Mouse (Mus musculus) CH12.LX (cell line): Measurements from ENCODE around the gene Bcas3. TPM values are rescaled to one million over a fixed set of nuclear protein-coding genes. Genes with fewer than 3 reads are reported as not detected.

ENCODE experiments used
- DNase-seq: peaks from one replicate; pipeline ENCODE4 v3.0.0-alpha.2; 2013; ENCODE audit errors: extremely low read depth
- H3K27ac ChIP-seq: 2 replicates; pipeline ENCODE4 v1.5.1; 2012; ENCODE audit warnings: low read depth, mild to moderate bottlenecking, control low read depth, moderate library complexity; ENCODE audit not compliant: insufficient read depth
- H3K27me3 ChIP-seq: replicated peaks from 2 replicates; pipeline ENCODE3; 2012; ENCODE audit warnings: inconsistent platforms
- H3K36me3 ChIP-seq, 2 experiments: replicated peaks in 1 of 2; 2 replicates each; pipeline versions ENCODE3 to v1.6.1; 2012; ENCODE audit warnings: inconsistent platforms in 1 of 2, low read length in 1 of 2, mild to moderate bottlenecking in 1 of 2, mixed read lengths in 1 of 2, moderate library complexity in 1 of 2; ENCODE audit not compliant: control insufficient read depth in 1 of 2, insufficient read depth in 1 of 2
- H3K4me1 ChIP-seq, 2 experiments: 2 replicates each; pipeline ENCODE4 v1.6.1; 2012; ENCODE audit warnings: inconsistent platforms in 1 of 2, moderate library complexity in 1 of 2; ENCODE audit not compliant: insufficient read depth in 2 of 2, control insufficient read depth in 1 of 2
- H3K4me2 ChIP-seq: 2 replicates; pipeline ENCODE4 v1.6.1; 2012; ENCODE audit warnings: low read depth, mild to moderate bottlenecking, control low read depth; ENCODE audit not compliant: poor library complexity, insufficient read depth, severe bottlenecking
- H3K4me3 ChIP-seq, 3 experiments: fragments of 150-350 bp in 1 of 3; sonication (generic) in 1 of 3; replicated peaks in 1 of 3; 2 replicates each; pipeline versions ENCODE3 to v1.5.1; 2011 to 2012; ENCODE audit warnings: low read depth in 2 of 3, low read length in 2 of 3, mild to moderate bottlenecking in 2 of 3, moderate library complexity in 2 of 3, control low read depth in 1 of 3, improper control_type of control experiment in 1 of 3, inconsistent platforms in 1 of 3, mixed read lengths in 1 of 3; ENCODE audit not compliant: poor library complexity in 1 of 3
- H3K79me2 ChIP-seq: replicated peaks from 2 replicates; pipeline ENCODE4 v1.6.1; 2012; ENCODE audit warnings: mild to moderate bottlenecking, moderate library complexity; ENCODE audit not compliant: control insufficient read depth, poor library complexity, insufficient read depth, severe bottlenecking; ENCODE audit errors: extremely low read depth
- H3K9ac ChIP-seq: 2 replicates; pipeline ENCODE4 v1.6.1; 2012; ENCODE audit warnings: low read depth, mild to moderate bottlenecking, control low read depth, moderate library complexity; ENCODE audit not compliant: insufficient read depth
- H3K9me3 ChIP-seq: replicated peaks from 2 replicates; pipeline ENCODE3; 2012; ENCODE audit warnings: low read length, inconsistent platforms, mixed read lengths
- IRF4 ChIP-seq: IDR thresholded peaks from 2 replicates; pipeline ENCODE4 v1.6.1; 2014; ENCODE audit warnings: low read depth, mild to moderate bottlenecking, inconsistent platforms, low read length, improper control_type of control experiment
- JUN ChIP-seq: IDR thresholded peaks from 2 replicates; pipeline ENCODE4 v1.6.1; 2011; ENCODE audit warnings: low read depth, mild to moderate bottlenecking, low read length, improper control_type of control experiment, moderate library complexity; ENCODE audit not compliant: insufficient read depth
- JUND ChIP-seq: conservative IDR thresholded peaks from 2 replicates; pipeline ENCODE4 v1.6.1; 2011; ENCODE audit warnings: low read depth, low read length, improper control_type of control experiment
- KAT2A ChIP-seq: IDR thresholded peaks from 2 replicates; pipeline ENCODE4 v1.6.1; 2012; ENCODE audit warnings: low read length, improper control_type of control experiment, inconsistent platforms; ENCODE audit not compliant: insufficient replicate concordance
- MAX ChIP-seq: IDR thresholded peaks from 2 replicates; pipeline ENCODE4 v1.6.1; 2011; ENCODE audit warnings: low read length, improper control_type of control experiment
- MAZ ChIP-seq: IDR thresholded peaks from 2 replicates; pipeline ENCODE4 v1.6.1; 2012; ENCODE audit warnings: low read depth, mild to moderate bottlenecking, inconsistent platforms, low read length, improper control_type of control experiment, moderate library complexity
- MEF2A ChIP-seq: IDR thresholded peaks from 2 replicates; pipeline ENCODE4 v1.6.1; 2014; ENCODE audit warnings: low read depth, mild to moderate bottlenecking, inconsistent platforms, low read length, improper control_type of control experiment, borderline replicate concordance
- SIN3A ChIP-seq: IDR thresholded peaks from 2 replicates; pipeline ENCODE4 v1.6.1; 2012; ENCODE audit warnings: low read length, improper control_type of control experiment, inconsistent platforms
- TBP ChIP-seq: conservative IDR thresholded peaks from 2 replicates; pipeline ENCODE4 v1.6.1; 2011; ENCODE audit warnings: low read depth, low read length, improper control_type of control experiment
- USF1 ChIP-seq: IDR thresholded peaks from 2 replicates; pipeline ENCODE4 v1.6.1; 2014; ENCODE audit warnings: low read depth, mild to moderate bottlenecking, inconsistent platforms, low read length, improper control_type of control experiment
- USF2 ChIP-seq: conservative IDR thresholded peaks from 2 replicates; pipeline ENCODE4 v1.6.1; 2011; ENCODE audit warnings: low read depth, low read length, improper control_type of control experiment
- ZKSCAN1 ChIP-seq: IDR thresholded peaks from 2 replicates; pipeline ENCODE4 v1.6.1; 2012; ENCODE audit warnings: low read depth, inconsistent platforms, low read length, improper control_type of control experiment, borderline replicate concordance
- dilution Hi-C: fragments of 300-500 bp; cut with MboI; formaldehyde crosslinking; loops from 2 replicates; pipeline ENCODE4 v1.14.3; 2020; ENCODE audit warnings: low sequenced_read_pairs; ENCODE audit not compliant: extremely low pct_unique_long_range_greater_than_20kb, extremely low pct_ligation_motif_present
- in situ Hi-C: fragments of 300-500 bp; cut with MboI; formaldehyde crosslinking; loops from 3 replicates; pipeline ENCODE4 v1.14.3; 2019; ENCODE audit warnings: low sequenced_read_pairs, low pct_ligation_motif_present, low pct_unique_long_range_greater_than_20kb, mixed read lengths
- polyA plus RNA-seq: library from polyadenylated mRNA; unstranded; fragments of >175 nt; gene quantifications from 2 replicates; pipeline ENCODE4 v1.2.1, GENCODE M21; 2012; ENCODE audit warnings: low read depth; ENCODE audit not compliant: insufficient read length
- total RNA-seq, 2 experiments: library from RNA; depleted of rRNA; stranded (reverse); fragments of 300-350 nt in 1 of 2; fragments of >200 nt in 1 of 2; gene quantifications; 2 replicates each; pipeline ENCODE4 v1.2.3; 2012 to 2014

Bcas3 gene
- total and polyA plus RNA-seq, 3 experiments: 8.2 to 21.3 (median 9.7) TPM

GRCm38 (mm10) chr11:85675244-85675643 lies 322.3 kb downstream of the Bcas3 start:
- H3K27me3 ChIP-seq: no peaks in the 10 kb centered on the region
- H3K27ac ChIP-seq: no peak overlapping the region
- no peaks in the 10 kb centered on the region for H3K9me3 ChIP-seq
- no peak overlapping the region for H3K4me2 ChIP-seq
- in situ Hi-C loops (no loop called here), dilution Hi-C loops (no loop called here)
- no peaks in the 10 kb centered on the region for H3K79me2 ChIP-seq
- TF ChIP-seq MAZ: no peak
- TF ChIP-seq IRF4: no peak
- no peak for TF ChIP-seq MAX
- TF ChIP-seq USF2: no peak
- TF ChIP-seq ZKSCAN1: no peak
- no peak for TF ChIP-seq JUN
- no peak for TF ChIP-seq MEF2A
- TF ChIP-seq JUND: no peak
- no peak for DNase-seq
- H3K9ac ChIP-seq: no peak overlapping the region
- no peaks in the 10 kb centered on the region for H3K36me3 ChIP-seq
- H3K4me1 ChIP-seq: no peaks in the 10 kb centered on the region; a peak in 1 of 4 replicates
- no peak overlapping the region for H3K4me3 ChIP-seq

- no peak overlapping the region for H3K9ac ChIP-seq
- H3K4me2 ChIP-seq: no peak overlapping the region
- no peak overlapping the region for H3K4me3 ChIP-seq
- no peaks in the 10 kb centered on the region for H3K36me3 ChIP-seq
- H3K27me3 ChIP-seq: no peaks in the 10 kb centered on the region
- H3K79me2 ChIP-seq: no peaks in the 10 kb centered on the region
- in situ Hi-C loops (no loop called here), dilution Hi-C loops (no loop called here)
- H3K4me1 ChIP-seq: no peaks in the 10 kb centered on the region; a peak in 1 of 4 replicates
- no peaks in the 10 kb centered on the region for H3K9me3 ChIP-seq
- no peak overlapping the region for H3K27ac ChIP-seq
- TF ChIP-seq MAZ (no peak), TBP (no peak), SIN3A (no peak), USF1 (no peak), JUN (no peak)
- no peak for DNase-seq
Observed at GRCm38 (mm10) chr11:85676357-85677004, 323.5 kb downstream of the Bcas3 start.

GRCm38 (mm10) chr11:85678666-85679065 lies 325.7 kb downstream of the Bcas3 start:
- no peak for DNase-seq
- Histone ChIP-seq H3K36me3 (no peaks in the 10 kb centered on the region), H3K9me3 (no peaks in the 10 kb centered on the region), H3K4me2 (no peak overlapping the region), H3K79me2 (no peaks in the 10 kb centered on the region), H3K27ac (no peak overlapping the region), H3K4me3 (no peak overlapping the region), H3K4me1 (no peaks in the 10 kb centered on the region; a peak in 1 of 4 replicates), H3K27me3 (no peaks in the 10 kb centered on the region), H3K9ac (no peak overlapping the region)
- dilution Hi-C loops: no loop called here
- TF ChIP-seq SIN3A: no peak
- no peak for TF ChIP-seq KAT2A
- in situ Hi-C loops: no loop called here
